Mouse (Mus musculus) stomach, embryonic 16.5 days (tissue): ENCODE measurements around the gene Icam2. TPM values are rescaled to one million over a fixed set of nuclear protein-coding genes. Genes with fewer than 3 reads are reported as not detected.

Experiments
- polyA plus RNA-seq: library from polyadenylated mRNA; unstranded; fragments of >200 nt; fragmentation: Nextera tagmentation; extraction: Ambion mirVana; gene quantifications from 2 replicates; pipeline ENCODE4 v1.2.1, GENCODE M21; 2015

The Icam2 gene
- polyA plus RNA-seq, 1 experiment from 2014 or later, result 39.5 TPM

Other genes starting within 250 kb of the Icam2 start
- gene Gm10840, start 227.2 kb downstream of the Icam2 start, polyA plus RNA-seq, result not detected in 2 replicates
- gene Limd2, start 227.2 kb downstream of the Icam2 start, polyA plus RNA-seq, result 95.6 and 111 TPM in 2 replicates
- 18.8 and 19.6 TPM in 2 replicates for gene Strada, start 185.9 kb downstream of the Icam2 start, polyA plus RNA-seq
- 100 and 112 TPM in 2 replicates for gene Ccdc47, start 171.7 kb downstream of the Icam2 start, polyA plus RNA-seq
- 69.6 and 70.0 TPM in 2 replicates for gene Ddx42, start 171.1 kb downstream of the Icam2 start, polyA plus RNA-seq
- gene Ftsj3, start 132.0 kb downstream of the Icam2 start, polyA plus RNA-seq, result 46.4 and 50.9 TPM in 2 replicates
- gene Psmc5, start 131.9 kb downstream of the Icam2 start, polyA plus RNA-seq, result 257 and 260 TPM in 2 replicates
- gene Smarcd2, start 115.1 kb downstream of the Icam2 start, polyA plus RNA-seq, result 53.8 and 58.1 TPM in 2 replicates
- 0.21 TPM in 2 replicates for gene Tcam1, start 111.4 kb downstream of the Icam2 start, polyA plus RNA-seq
- not detected in 2 replicates for gene Gh, start 86.2 kb downstream of the Icam2 start, polyA plus RNA-seq
- 3.5 and 3.6 TPM in 2 replicates for gene Cd79b, start 73.3 kb downstream of the Icam2 start, polyA plus RNA-seq
- gene Scn4a, start 34.8 kb downstream of the Icam2 start, polyA plus RNA-seq, result 0.04 and 0.30 TPM in 2 replicates
- gene Prr29, start 22.6 kb downstream of the Icam2 start, polyA plus RNA-seq, result 0.62 and 0.96 TPM in 2 replicates
- 6.3 and 9.4 TPM in 2 replicates for gene Ern1, start 99.8 kb upstream of the Icam2 start, polyA plus RNA-seq
- 13.1 and 15.2 TPM in 2 replicates for gene Tex2, start 225.3 kb upstream of the Icam2 start, polyA plus RNA-seq